Mouse (Mus musculus) embryo, embryonic 11 days (tissue): ENCODE results near the gene Kdm4b.

ENCODE experiments used
- DNase-seq: peaks from one replicate; pipeline ENCODE4 v3.0.0-alpha.2; 2015

Gene Kdm4b

DNA sequence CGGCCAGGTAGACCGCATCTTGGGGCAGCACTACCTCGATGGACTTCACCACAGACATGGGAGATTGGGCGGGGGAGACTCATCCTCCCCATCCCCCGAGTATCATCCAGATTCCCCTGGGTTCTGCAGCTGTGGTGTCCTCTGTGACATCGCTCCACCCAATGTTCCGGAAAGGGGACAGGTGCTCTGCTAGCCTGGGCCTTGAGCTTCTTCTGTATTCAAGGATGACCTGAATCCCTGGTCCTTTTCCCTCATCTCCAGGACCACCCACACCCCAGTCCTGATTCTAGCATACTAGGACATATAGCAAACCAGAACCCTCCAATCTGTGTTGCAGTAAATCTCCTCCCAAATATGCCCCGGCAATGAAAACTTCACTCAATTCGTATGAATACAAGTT lies 25.7 kb upstream of the Kdm4b start, which contains the start of gene Arrdc5:
Arrdc5 (minus strand) TSS at position 101 of the 400 bp plus-strand sequence.
- DNase-seq, result no peak

- peak; percentile 74 for DNase-seq
These were observed 23.4 kb upstream of the Kdm4b start for GRCm38 (mm10) chr17:56302363-56302996.

DNA sequence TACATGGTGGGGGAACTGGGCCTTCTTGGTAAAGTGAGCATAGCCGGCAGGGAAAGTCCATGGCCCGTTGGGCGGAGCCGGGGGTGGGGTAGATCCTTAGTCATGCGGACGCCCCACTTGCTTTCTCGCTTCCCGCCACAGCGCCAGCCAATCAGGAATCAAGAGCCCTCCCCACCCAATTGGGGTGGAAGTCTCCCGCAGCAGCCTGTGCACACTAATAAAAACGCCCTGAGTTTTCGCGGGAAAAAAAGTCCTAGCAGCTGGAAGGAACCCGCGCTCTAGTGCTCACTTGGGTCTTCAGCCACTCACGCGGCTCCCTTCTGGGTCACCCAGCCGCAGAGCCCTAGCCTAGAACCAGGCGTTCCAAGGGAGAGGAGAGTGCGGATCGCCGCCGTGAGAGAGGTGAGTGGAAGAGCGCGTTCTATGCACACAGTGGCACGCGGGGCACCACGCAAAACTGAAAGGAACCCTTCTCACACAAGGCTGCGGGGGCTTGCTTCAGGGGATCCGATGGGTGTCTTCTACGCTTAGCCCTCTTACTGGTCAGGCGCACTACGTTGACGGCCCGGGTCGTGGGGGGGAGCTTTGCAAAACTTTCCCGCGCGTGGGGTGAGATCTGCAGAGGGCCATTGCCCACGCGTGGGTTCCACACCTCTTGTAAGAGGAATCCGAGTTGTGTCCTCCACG lies 22.6 kb upstream of the Kdm4b start, which contains the start of gene Uhrf1:
Uhrf1 (plus strand) TSS at position 162 of the 687 bp plus-strand sequence.
- DNase-seq, result peak; percentile 96

DNA sequence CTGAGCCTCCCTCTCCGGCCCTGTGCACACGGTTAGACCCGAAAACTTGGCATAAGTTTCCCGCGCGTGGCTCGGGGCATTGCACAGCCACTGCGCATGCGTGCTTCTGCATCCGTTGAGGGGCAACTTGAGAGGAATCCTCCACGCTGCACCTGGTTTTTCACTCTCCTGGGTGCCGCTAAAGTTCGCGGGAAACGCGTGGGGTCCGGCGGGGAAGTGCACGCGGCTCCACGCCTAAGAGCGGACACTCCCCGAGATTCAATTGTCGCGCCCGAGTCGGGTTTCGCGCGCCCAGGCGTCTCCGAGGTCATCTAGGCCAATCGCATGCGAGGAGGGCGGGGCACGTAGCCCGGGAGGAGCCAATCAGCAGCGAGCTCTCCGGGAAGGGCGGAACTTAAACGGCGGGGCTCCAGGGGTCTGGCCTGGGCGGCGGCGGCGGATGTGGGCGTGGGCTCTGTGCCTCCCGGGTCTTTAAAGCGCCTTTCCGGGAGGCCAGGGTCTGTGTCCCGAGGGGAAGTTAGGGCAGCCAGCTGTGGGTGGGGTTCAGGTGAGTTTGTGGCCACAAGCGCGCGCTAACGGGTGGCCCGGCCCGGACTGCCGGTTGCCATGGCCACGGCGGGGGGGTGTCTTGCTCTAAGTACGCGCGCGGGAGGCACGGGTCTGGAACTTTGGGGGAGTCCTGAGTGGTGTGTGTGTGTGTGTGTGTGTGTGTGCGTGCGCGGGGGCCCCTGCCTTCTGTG lies 21.8 kb upstream of the Kdm4b start:
- peak; percentile 99 for DNase-seq

DNA sequence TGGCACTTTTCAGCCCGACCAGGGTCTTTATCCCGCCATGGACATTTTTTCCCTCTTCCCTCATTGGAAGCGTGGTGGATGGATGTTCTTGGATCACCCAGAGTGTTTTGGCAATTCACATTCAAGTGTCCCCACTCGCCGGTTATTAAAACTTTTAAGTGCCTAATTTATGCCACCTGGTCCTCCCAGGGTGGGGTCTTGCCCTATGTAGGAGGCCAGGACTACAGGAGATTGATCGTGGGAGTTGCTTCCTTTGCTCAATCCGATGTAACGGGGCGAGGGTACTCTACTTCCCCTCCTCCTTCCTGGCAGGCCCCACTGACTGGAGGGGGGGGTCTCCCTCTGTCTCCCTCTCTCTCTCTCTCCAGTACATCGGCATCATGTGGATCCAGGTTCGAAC lies 21.1 kb upstream of the Kdm4b start:
- no peak for DNase-seq

DNA sequence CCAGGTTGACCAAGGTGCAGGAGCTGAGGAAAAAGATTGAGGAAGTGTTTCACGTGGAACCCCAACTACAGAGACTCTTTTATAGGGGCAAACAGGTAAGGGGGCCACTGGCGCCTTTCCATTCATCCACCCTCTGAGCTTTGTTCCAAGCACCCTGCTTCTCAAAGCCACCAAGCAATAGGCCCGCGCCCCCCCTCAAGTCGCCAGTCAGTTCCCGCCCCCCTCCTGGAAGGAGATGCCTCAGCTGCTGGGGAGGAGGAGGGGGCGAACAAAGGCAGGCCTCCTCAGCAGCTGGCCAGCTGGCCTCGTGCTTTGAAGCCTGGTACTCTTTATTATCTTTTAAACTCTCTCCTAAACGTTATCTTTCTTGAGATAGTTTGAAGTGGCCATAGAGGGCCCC lies 20.7 kb upstream of the Kdm4b start:
- DNase-seq, result no peak

DNA sequence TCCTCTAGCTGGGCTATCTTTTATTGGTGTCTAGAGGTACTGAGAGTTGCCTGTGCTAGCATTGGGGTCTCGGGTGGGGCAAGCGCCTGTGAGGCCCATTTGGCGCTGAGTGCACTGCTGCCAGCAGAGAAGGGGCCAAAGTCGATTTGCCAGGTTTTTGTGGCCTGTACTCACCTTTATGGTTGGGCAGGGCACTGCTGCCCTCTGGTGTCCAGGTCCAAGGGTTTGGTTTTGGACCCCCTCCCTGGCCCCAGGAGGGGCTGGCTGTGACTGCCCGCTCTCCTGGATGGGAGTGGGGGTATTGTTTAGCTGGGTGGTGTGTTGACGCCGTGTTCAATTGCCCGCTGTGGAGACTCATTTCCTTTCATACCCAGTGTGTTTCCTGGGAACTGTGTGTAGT lies 20.0 kb upstream of the Kdm4b start:
- peak; percentile 30 for DNase-seq

DNA sequence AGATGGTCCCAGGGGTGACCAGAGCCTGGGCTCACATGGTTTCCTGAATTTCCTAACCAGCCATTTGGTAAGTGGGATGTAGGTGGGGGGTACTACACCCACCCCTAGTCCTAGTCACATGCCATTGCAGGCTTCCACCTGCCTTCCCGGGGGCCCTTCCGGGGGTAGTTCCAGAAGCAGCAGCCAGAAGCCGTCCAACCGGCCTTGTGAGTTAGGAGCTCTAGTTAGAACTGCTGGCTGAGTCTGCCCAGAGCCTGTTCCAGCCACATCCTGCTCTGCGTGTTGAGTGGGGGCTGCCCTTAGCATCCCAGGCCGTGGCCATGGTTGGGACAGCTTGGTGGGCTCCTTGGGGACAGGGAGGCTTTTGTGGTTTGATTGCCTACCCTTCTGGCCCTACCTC lies 17.8 kb upstream of the Kdm4b start:
- no peak for DNase-seq

- DNase-seq, result no peak
These were observed 16.5 kb upstream of the Kdm4b start for GRCm38 (mm10) chr17:56309191-56309945.

DNA sequence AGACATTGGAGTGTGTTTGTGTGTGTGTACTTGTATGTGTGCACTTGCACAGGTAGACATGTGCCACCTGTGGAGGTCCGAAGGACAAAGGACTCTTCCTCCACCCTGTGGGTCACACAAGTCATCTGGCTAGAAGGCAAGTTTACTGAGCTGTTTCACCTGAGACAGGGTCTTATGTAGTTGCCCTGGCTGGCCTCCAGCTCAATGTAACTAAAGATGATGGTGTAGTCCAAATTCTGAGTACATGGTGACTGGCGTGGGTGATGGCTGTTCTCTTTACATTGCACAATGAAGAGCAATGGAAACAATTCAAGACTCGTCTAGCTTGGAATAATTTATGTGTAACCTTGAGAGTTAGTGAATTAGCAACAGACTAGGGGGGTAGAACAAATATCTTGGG lies 1.4 kb upstream of the Kdm4b start:
- no peak for DNase-seq

GRCm38 (mm10) chr17:56326153-56327147 lies 588 bp downstream of the Kdm4b start:
- peak; percentile 53 for DNase-seq

DNA sequence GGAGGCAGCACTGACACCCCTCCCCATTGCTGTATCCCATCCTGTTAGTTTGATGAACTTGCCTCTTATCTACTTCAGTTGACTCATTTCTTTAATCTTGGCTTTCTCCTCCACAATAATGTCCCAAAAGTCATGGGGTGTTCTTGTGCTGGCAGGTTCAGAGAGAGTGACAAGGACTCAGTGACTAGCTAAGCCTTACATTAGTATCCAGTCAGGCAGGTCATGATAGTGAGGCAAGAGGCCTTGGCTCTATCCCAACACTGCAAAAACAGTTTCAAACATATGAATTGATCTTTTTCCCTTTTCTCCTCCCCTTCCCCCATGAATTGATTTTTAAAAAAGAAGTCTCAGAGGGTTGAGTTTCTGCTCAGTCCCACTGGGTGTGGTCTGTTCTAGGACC lies 3.4 kb downstream of the Kdm4b start:
- DNase-seq, result no peak

- no peak for DNase-seq
These were observed 4.5 kb downstream of the Kdm4b start for GRCm38 (mm10) chr17:56330345-56330744.

DNA sequence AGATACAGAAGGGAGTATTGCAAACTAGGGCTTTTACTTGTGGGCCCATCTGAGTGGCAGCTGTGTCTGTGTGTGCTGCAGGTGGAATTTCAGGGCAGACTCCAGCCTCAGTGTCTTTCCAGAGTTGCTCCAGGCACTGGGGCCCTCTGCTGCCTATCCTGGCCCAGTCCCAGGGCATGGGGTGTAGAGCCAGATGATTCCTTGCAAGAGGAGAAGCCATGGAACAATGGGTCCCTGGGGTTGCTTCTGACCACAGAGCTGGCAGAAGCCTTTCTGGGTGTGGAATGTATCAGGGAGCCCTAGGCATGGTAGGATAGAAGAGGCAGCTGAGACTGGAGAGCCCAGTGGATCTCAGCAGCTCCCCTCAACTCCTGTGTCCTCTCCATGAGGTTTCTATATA lies 5.4 kb downstream of the Kdm4b start:
- no peak for DNase-seq

DNA sequence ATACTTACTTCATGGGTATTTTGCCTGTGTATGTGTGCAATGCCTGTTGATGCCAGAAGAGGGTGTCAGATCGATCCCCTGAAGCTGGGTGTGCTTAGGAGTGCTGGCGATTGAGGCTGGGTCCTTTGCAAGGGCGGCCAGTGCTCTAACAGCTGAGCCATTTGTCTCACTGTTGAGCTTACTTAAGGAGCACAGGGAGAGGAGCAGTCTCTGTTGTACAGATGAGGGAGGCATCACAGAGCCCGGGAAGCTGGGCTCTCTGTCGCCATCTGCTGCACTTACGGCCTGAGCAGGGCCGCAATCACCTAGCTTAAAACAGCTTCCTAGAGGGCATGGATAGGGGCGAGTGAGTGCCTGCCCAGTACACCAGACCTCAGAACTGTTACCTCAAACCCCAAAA lies 7.1 kb downstream of the Kdm4b start:
- DNase-seq, result peak; percentile 34

- DNase-seq, result peak; percentile 55
These were observed 11.3 kb downstream of the Kdm4b start for GRCm38 (mm10) chr17:56337190-56337589.

GRCm38 (mm10) chr17:56337791-56338190 lies 11.9 kb downstream of the Kdm4b start:
- DNase-seq, result no peak

GRCm38 (mm10) chr17:56338909-56339308 lies 13.0 kb downstream of the Kdm4b start:
- DNase-seq, result peak; percentile 47

DNA sequence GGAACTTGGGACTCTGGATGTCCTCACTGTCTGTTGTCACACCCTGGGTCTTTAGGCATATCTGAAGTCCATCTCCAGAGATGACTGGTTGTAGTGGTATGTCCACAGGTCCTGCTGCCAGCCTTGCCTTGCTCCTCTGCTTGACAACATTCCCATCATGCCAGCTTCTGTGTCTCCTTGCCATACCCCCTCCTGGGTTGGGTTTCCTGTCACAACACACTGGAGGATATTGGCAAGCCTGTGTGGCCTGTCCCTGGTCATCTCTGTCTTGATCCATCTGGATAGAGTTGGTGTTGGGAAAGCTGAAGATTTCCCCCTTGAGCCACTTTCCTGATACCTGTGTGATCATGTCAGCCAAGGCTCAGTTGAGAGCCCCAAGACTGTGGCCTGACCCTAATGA lies 14.9 kb downstream of the Kdm4b start:
- DNase-seq, result no peak

DNA sequence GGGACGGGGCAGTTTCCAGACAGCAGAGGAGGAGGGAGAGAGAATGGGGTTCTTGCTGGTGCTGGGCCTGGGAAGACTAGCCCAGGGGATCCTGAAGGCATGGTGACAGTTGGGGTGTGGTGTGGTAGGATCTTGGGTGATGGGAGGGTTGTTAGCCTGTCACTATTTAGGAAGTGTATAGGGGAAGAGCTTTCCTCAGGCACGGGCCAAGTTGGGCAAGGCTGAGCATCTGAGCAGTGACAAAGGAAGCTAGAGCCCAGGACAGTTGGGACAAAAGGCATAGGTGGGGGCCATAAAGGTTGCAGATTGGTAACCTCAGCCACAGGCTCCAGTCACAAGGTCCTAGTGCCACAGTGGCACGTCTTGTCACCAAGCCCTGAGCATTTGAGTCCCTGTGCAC lies 17.6 kb downstream of the Kdm4b start:
- no peak for DNase-seq

GRCm38 (mm10) chr17:56345364-56345763 lies 19.5 kb downstream of the Kdm4b start:
- no peak for DNase-seq

GRCm38 (mm10) chr17:56348128-56348527 lies 22.3 kb downstream of the Kdm4b start:
- no peak for DNase-seq
